Mouse (Mus musculus): ENCODE results near the gene Zfp57.

- TF ChIP-seq EP300 (IDR thresholded peaks at IDR 0.05; ENCODE audit: insufficient read depth, low read depth, low read length) (peak; percentile 91), CTCF (IDR thresholded peaks at IDR 0.05; ENCODE audit: low read depth, low read length) (no peak), POLR2A (IDR thresholded peaks at IDR 0.05; ENCODE audit: insufficient read depth, low read length) (peak; percentile 15)
Observed at GRCm38 (mm10) chr17:36957999-36958743, 42.8 kb upstream of the Zfp57 start, which contains the start of the genes Znrd1 and Znrd1as.

Data from ES-Bruce4 (cell line).